ENCODE assay signal across 8 mouse cellular contexts in the genomic region with DNA sequence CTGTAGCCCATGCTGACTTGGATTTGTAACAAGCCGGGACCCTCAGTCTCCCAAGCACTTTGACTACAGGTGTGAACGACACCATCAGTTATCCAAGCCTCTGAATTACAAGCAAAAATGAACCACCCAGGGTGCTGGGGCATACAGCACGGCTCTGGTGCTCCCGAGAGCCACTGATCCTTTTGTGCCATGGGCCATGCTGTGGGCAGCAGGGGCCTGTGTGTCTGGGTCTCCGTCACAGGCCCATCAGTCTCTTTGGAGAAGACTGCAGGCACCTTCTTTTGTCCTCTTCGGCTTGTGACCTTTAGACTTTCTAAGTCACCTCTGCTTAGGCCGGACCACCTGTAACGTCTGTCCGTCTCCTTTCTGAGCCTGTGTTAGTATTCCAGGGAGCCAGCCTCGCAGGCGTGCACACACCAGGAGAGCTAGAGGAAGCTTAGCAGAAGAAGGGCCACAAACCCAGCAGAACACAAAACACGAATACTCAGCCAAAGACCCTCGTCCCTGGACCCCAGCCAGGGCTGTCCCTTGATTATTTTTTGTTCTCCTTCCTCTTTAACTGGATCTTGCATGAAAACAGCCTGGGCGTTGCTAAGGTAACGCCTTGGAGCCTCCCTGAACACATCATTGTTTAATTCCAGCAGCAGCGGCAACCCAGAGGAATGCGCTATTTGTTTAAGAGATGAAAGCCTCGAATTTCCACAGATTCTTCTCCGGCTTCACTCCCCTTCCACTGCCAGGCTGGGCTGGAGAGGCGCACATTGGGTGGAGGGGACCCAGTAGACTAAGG. TPM values are rescaled to one million over a fixed set of nuclear protein-coding genes. Genes with fewer than 3 reads are reported as not detected.
DNase-seq lines count a peak whose midpoint lies in the region; ATAC-seq and TF ChIP-seq lines count a peak whose summit lies in the region.

No protein-coding gene starts in this region.

- peaks cover 26% of the 10 kb centered on the region for H3K4me1 ChIP-seq in forebrain, embryonic 16.5 days (replicated peaks; ENCODE audit: control insufficient read depth, insufficient read depth, low read length)
- H3K4me1 ChIP-seq in hindbrain, embryonic 11.5 days (replicated peaks; ENCODE audit: control insufficient read depth, insufficient read depth, low read length), result peaks cover 9% of the 10 kb centered on the region; the same call in 1 of the 2 replicates
- H3K4me1 ChIP-seq in midbrain, embryonic 11.5 days (ENCODE audit: control insufficient read depth, insufficient read depth, low read length), result peaks cover 26% of the 10 kb centered on the region

- no peaks in the 10 kb centered on the region for H3K36me3 ChIP-seq in forebrain, embryonic 16.5 days (ENCODE audit: control insufficient read depth, insufficient read depth)
- no peaks in the 10 kb centered on the region for H3K36me3 ChIP-seq in hindbrain, embryonic 11.5 days (ENCODE audit: control insufficient read depth, insufficient read depth, low read length)
- no peaks in the 10 kb centered on the region for H3K36me3 ChIP-seq in midbrain, embryonic 11.5 days (ENCODE audit: control insufficient read depth, insufficient read depth, low read length)

- WGBS in forebrain, embryonic 16.5 days, result 3% methylated on average over 20 of the region's 20 CpGs
- WGBS in hindbrain, embryonic 11.5 days, result 8% methylated on average over 20 of the region's 20 CpGs
- 9% methylated on average over 20 of the region's 20 CpGs for WGBS in midbrain, embryonic 11.5 days

- no peaks in the 10 kb centered on the region for H3K27me3 ChIP-seq in forebrain, embryonic 16.5 days (replicated peaks; ENCODE audit: control insufficient read depth, insufficient read depth, low read length)
- H3K27me3 ChIP-seq in hindbrain, embryonic 11.5 days (ENCODE audit: control insufficient read depth, insufficient read depth, low read length), result no peaks in the 10 kb centered on the region
- no peaks in the 10 kb centered on the region for H3K27me3 ChIP-seq in midbrain, embryonic 11.5 days (ENCODE audit: control insufficient read depth, insufficient read depth, low read length)

- TF ChIP-seq CTCF in gastrocnemius, adult 2 months (IDR thresholded peaks at IDR 0.05), result no peak

- peak; percentile 48 for DNase-seq in gastrocnemius, adult 2 months
- no peak for DNase-seq in gastrocnemius, postnatal 36 days
- peak; percentile 74 for DNase-seq in hindbrain, embryonic 11.5 days (ENCODE audit: low spot score)
- DNase-seq in layer of hippocampus, postnatal 36 days, result peak; percentile 50 to 55
- DNase-seq in midbrain, embryonic 11.5 days (ENCODE audit: low spot score, missing footprints), result peak; percentile 96
- DNase-seq in yolk sac, embryonic 10.5 days (ENCODE audit: low spot score), result peak; percentile 86
- DNase-seq in cerebellum, adult 9-10 months, result no peak

- H3K27ac ChIP-seq in gastrocnemius, adult 2 months, result peak overlapping the region; percentile 67
- peak overlapping the region; percentile 65 for H3K27ac ChIP-seq in forebrain, embryonic 16.5 days (ENCODE audit: low read length)
- H3K27ac ChIP-seq in hindbrain, embryonic 11.5 days (ENCODE audit: low read depth, low read length), result peak overlapping the region; percentile 85
- peak overlapping the region; percentile 95 for H3K27ac ChIP-seq in midbrain, embryonic 11.5 days (ENCODE audit: low read depth, low read length)

- intact Hi-C loops in gastrocnemius, adult 2 months (cut with DNase I), result no loop called here
- intact Hi-C loops in gastrocnemius, postnatal 36 days (cut with DNase I), result no loop called here

- peak; percentile 90 for ATAC-seq in forebrain, embryonic 16.5 days
- ATAC-seq in hindbrain, embryonic 11.5 days (ENCODE audit: low FRiP score), result peak; percentile 87
- ATAC-seq in midbrain, embryonic 11.5 days (ENCODE audit: low FRiP score), result peak; percentile 91

- H3K9me3 ChIP-seq in forebrain, embryonic 16.5 days (ENCODE audit: control insufficient read depth, low read length), result no peaks in the 10 kb centered on the region
- H3K9me3 ChIP-seq in hindbrain, embryonic 11.5 days (ENCODE audit: control insufficient read depth, low read length), result no peaks in the 10 kb centered on the region
- H3K9me3 ChIP-seq in midbrain, embryonic 11.5 days (ENCODE audit: control insufficient read depth, low read length), result no peaks in the 10 kb centered on the region

- H3K4me2 ChIP-seq in forebrain, embryonic 16.5 days (ENCODE audit: low read length), result peak overlapping the region; percentile 18
- peak overlapping the region; percentile 29 for H3K4me2 ChIP-seq in hindbrain, embryonic 11.5 days (replicated peaks; ENCODE audit: low read depth, low read length)
- H3K4me2 ChIP-seq in midbrain, embryonic 11.5 days, result peak overlapping the region; percentile 38

- H3K4me3 ChIP-seq in gastrocnemius, adult 2 months, result no peak overlapping the region
- no peak overlapping the region for H3K4me3 ChIP-seq in forebrain, embryonic 16.5 days (replicated peaks; ENCODE audit: low read length)
- H3K4me3 ChIP-seq in hindbrain, embryonic 11.5 days (ENCODE audit: low read depth, low read length), result no peak overlapping the region
- no peak overlapping the region for H3K4me3 ChIP-seq in midbrain, embryonic 11.5 days (ENCODE audit: low read depth, low read length)

- peak overlapping the region; percentile 36; the same call in 1 of the 2 replicates for H3K9ac ChIP-seq in forebrain, embryonic 16.5 days (replicated peaks; ENCODE audit: low read depth, low read length)
- peak overlapping the region; percentile 34; the same call in 1 of the 2 replicates for H3K9ac ChIP-seq in hindbrain, embryonic 11.5 days (ENCODE audit: low read depth, low read length)
- peak overlapping the region; percentile 46 for H3K9ac ChIP-seq in midbrain, embryonic 11.5 days (ENCODE audit: low read length)

RNA-seq across cellular contexts. Expression of a gene that starts 32.8 kb away (rescaled TPM):
- 10 to 100 TPM; 22.0 to 31.9 TPM for total RNA-seq in gastrocnemius, adult 2 months (2021)
- 10 to 100 TPM; 15.7 to 20.8 TPM for total RNA-seq in gastrocnemius, postnatal 36 days (2021)
- polyA plus RNA-seq in forebrain, embryonic 16.5 days (2015; fragmentation: Nextera tagmentation; extraction: Ambion mirVana), result 11.4 and 12.5 TPM in 2 replicates
- polyA plus RNA-seq in hindbrain, embryonic 11.5 days (2014; fragmentation: Nextera tagmentation; extraction: Ambion mirVana), result 10.2 and 12.4 TPM in 2 replicates
- total RNA-seq in layer of hippocampus, postnatal 36 days (2021), result 10 to 100 TPM; 13.2 to 14.7 TPM
- polyA plus RNA-seq in midbrain, embryonic 11.5 days (2014; fragmentation: Nextera tagmentation; extraction: Ambion mirVana), result 10.8 and 13.2 TPM in 2 replicates

Comparison
In these comparisons a context has a peak if more than half of its experiments do, and no peak if none do; other contexts are left out.
1. DNase-seq: peak in gastrocnemius, adult 2 months (single experiment), hindbrain, embryonic 11.5 days (single experiment), layer of hippocampus, postnatal 36 days (2 of 2), midbrain, embryonic 11.5 days (single experiment) and yolk sac, embryonic 10.5 days (single experiment); none in gastrocnemius, postnatal 36 days (0 of 2) and cerebellum, adult 9-10 months (single experiment).
2. Peak in every context shown above with its lines, with median percentiles within 50 percentile points of each other: H3K27ac ChIP-seq, ATAC-seq, H3K4me2 ChIP-seq and H3K9ac ChIP-seq.